Mouse (Mus musculus) CH12.LX (cell line): ENCODE results near the gene Hecw2. TPM values are rescaled to one million over a fixed set of nuclear protein-coding genes. Genes with fewer than 3 reads are reported as not detected.

Experiments
- DNase-seq: peaks from one replicate; pipeline ENCODE4 v3.0.0-alpha.2; 2013; ENCODE audit errors: extremely low read depth
- H3K27ac ChIP-seq: 2 replicates; pipeline ENCODE4 v1.5.1; 2012; ENCODE audit warnings: low read depth, mild to moderate bottlenecking, control low read depth, moderate library complexity; ENCODE audit not compliant: insufficient read depth
- H3K27me3 ChIP-seq: replicated peaks from 2 replicates; pipeline ENCODE3; 2012; ENCODE audit warnings: inconsistent platforms
- H3K36me3 ChIP-seq, 2 experiments: replicated peaks in 1 of 2; 2 replicates each; pipeline versions ENCODE3 to v1.6.1; 2012; ENCODE audit warnings: inconsistent platforms in 1 of 2, low read length in 1 of 2, mild to moderate bottlenecking in 1 of 2, mixed read lengths in 1 of 2, moderate library complexity in 1 of 2; ENCODE audit not compliant: control insufficient read depth in 1 of 2, insufficient read depth in 1 of 2
- H3K4me1 ChIP-seq, 2 experiments: 2 replicates each; pipeline ENCODE4 v1.6.1; 2012; ENCODE audit warnings: inconsistent platforms in 1 of 2, moderate library complexity in 1 of 2; ENCODE audit not compliant: insufficient read depth in 2 of 2, control insufficient read depth in 1 of 2
- H3K4me2 ChIP-seq: 2 replicates; pipeline ENCODE4 v1.6.1; 2012; ENCODE audit warnings: low read depth, mild to moderate bottlenecking, control low read depth; ENCODE audit not compliant: poor library complexity, insufficient read depth, severe bottlenecking
- H3K4me3 ChIP-seq, 3 experiments: fragments of 150-350 bp in 1 of 3; sonication (generic) in 1 of 3; replicated peaks in 1 of 3; 2 replicates each; pipeline versions ENCODE3 to v1.5.1; 2011 to 2012; ENCODE audit warnings: low read depth in 2 of 3, low read length in 2 of 3, mild to moderate bottlenecking in 2 of 3, moderate library complexity in 2 of 3, control low read depth in 1 of 3, improper control_type of control experiment in 1 of 3, inconsistent platforms in 1 of 3, mixed read lengths in 1 of 3; ENCODE audit not compliant: poor library complexity in 1 of 3
- H3K79me2 ChIP-seq: replicated peaks from 2 replicates; pipeline ENCODE4 v1.6.1; 2012; ENCODE audit warnings: mild to moderate bottlenecking, moderate library complexity; ENCODE audit not compliant: control insufficient read depth, poor library complexity, insufficient read depth, severe bottlenecking; ENCODE audit errors: extremely low read depth
- H3K9ac ChIP-seq: 2 replicates; pipeline ENCODE4 v1.6.1; 2012; ENCODE audit warnings: low read depth, mild to moderate bottlenecking, control low read depth, moderate library complexity; ENCODE audit not compliant: insufficient read depth
- H3K9me3 ChIP-seq: replicated peaks from 2 replicates; pipeline ENCODE3; 2012; ENCODE audit warnings: low read length, inconsistent platforms, mixed read lengths
- BHLHE40 ChIP-seq: IDR thresholded peaks from 2 replicates; pipeline ENCODE4 v1.6.1; 2011; ENCODE audit warnings: mild to moderate bottlenecking, low read depth, low read length, improper control_type of control experiment
- CHD1 ChIP-seq: IDR thresholded peaks from 2 replicates; pipeline ENCODE4 v1.6.1; 2012; ENCODE audit warnings: low read depth, low read length, improper control_type of control experiment, inconsistent platforms
- CTCF ChIP-seq, 2 experiments: IDR thresholded peaks in 1 of 2; conservative IDR thresholded peaks in 1 of 2; 2 replicates each; pipeline ENCODE4 v1.5.1; 2011 to 2012; ENCODE audit warnings: low read depth in 2 of 2, low read length in 2 of 2, improper control_type of control experiment in 1 of 2, inconsistent platforms in 1 of 2, mild to moderate bottlenecking in 1 of 2, moderate library complexity in 1 of 2
- ELF1 ChIP-seq: IDR thresholded peaks from 2 replicates; pipeline ENCODE4 v1.6.1; 2014; ENCODE audit warnings: low read depth, mild to moderate bottlenecking, inconsistent platforms, low read length, improper control_type of control experiment
- EP300 ChIP-seq: IDR thresholded peaks from 2 replicates; pipeline ENCODE4 v1.6.1; 2011; ENCODE audit warnings: low read length, improper control_type of control experiment
- ETS1 ChIP-seq: conservative IDR thresholded peaks from 2 replicates; pipeline ENCODE4 v1.6.1; 2012; ENCODE audit warnings: low read depth, mild to moderate bottlenecking, inconsistent platforms, low read length, improper control_type of control experiment, moderate library complexity
- GABPA ChIP-seq: IDR thresholded peaks from 2 replicates; pipeline ENCODE4 v1.6.1; 2012; ENCODE audit warnings: low read depth, low read length, improper control_type of control experiment, inconsistent platforms; ENCODE audit not compliant: insufficient replicate concordance
- HCFC1 ChIP-seq: IDR thresholded peaks from 2 replicates; pipeline ENCODE4 v1.6.1; 2012; ENCODE audit warnings: low read depth, mild to moderate bottlenecking, inconsistent platforms, low read length, improper control_type of control experiment
- IRF4 ChIP-seq: IDR thresholded peaks from 2 replicates; pipeline ENCODE4 v1.6.1; 2014; ENCODE audit warnings: low read depth, mild to moderate bottlenecking, inconsistent platforms, low read length, improper control_type of control experiment
- JUN ChIP-seq: IDR thresholded peaks from 2 replicates; pipeline ENCODE4 v1.6.1; 2011; ENCODE audit warnings: low read depth, mild to moderate bottlenecking, low read length, improper control_type of control experiment, moderate library complexity; ENCODE audit not compliant: insufficient read depth
- KAT2A ChIP-seq: IDR thresholded peaks from 2 replicates; pipeline ENCODE4 v1.6.1; 2012; ENCODE audit warnings: low read length, improper control_type of control experiment, inconsistent platforms; ENCODE audit not compliant: insufficient replicate concordance
- MAFK ChIP-seq: IDR thresholded peaks from 2 replicates; pipeline ENCODE4 v1.6.1; 2011; ENCODE audit warnings: low read length, improper control_type of control experiment; ENCODE audit not compliant: insufficient replicate concordance
- MAX ChIP-seq: IDR thresholded peaks from 2 replicates; pipeline ENCODE4 v1.6.1; 2011; ENCODE audit warnings: low read length, improper control_type of control experiment
- MAZ ChIP-seq: IDR thresholded peaks from 2 replicates; pipeline ENCODE4 v1.6.1; 2012; ENCODE audit warnings: low read depth, mild to moderate bottlenecking, inconsistent platforms, low read length, improper control_type of control experiment, moderate library complexity
- MXI1 ChIP-seq: IDR thresholded peaks from 2 replicates; pipeline ENCODE4 v1.6.1; 2011; ENCODE audit warnings: mild to moderate bottlenecking, low read depth, low read length, improper control_type of control experiment
- MYC ChIP-seq: IDR thresholded peaks from 2 replicates; pipeline ENCODE4 v1.6.1; 2011; ENCODE audit warnings: low read depth, mild to moderate bottlenecking, improper control_type of control experiment, low read length
- RAD21 ChIP-seq: IDR thresholded peaks from 2 replicates; pipeline ENCODE4 v1.6.1; 2011; ENCODE audit warnings: low read depth, mild to moderate bottlenecking, low read length, improper control_type of control experiment, moderate library complexity
- RCOR1 ChIP-seq: conservative IDR thresholded peaks from 2 replicates; pipeline ENCODE4 v1.6.1; 2012; ENCODE audit warnings: low read depth, mild to moderate bottlenecking, inconsistent platforms, low read length, improper control_type of control experiment
- SIN3A ChIP-seq: IDR thresholded peaks from 2 replicates; pipeline ENCODE4 v1.6.1; 2012; ENCODE audit warnings: low read length, improper control_type of control experiment, inconsistent platforms
- TBP ChIP-seq: conservative IDR thresholded peaks from 2 replicates; pipeline ENCODE4 v1.6.1; 2011; ENCODE audit warnings: low read depth, low read length, improper control_type of control experiment
- USF2 ChIP-seq: conservative IDR thresholded peaks from 2 replicates; pipeline ENCODE4 v1.6.1; 2011; ENCODE audit warnings: low read depth, low read length, improper control_type of control experiment
- ZKSCAN1 ChIP-seq: IDR thresholded peaks from 2 replicates; pipeline ENCODE4 v1.6.1; 2012; ENCODE audit warnings: low read depth, inconsistent platforms, low read length, improper control_type of control experiment, borderline replicate concordance
- ZMIZ1 ChIP-seq: IDR thresholded peaks from 2 replicates; pipeline ENCODE4 v1.6.1; 2012; ENCODE audit warnings: low read depth, mild to moderate bottlenecking, inconsistent platforms, low read length, improper control_type of control experiment
- ZNF384 ChIP-seq: IDR thresholded peaks from 2 replicates; pipeline ENCODE4 v1.6.1; 2012; ENCODE audit warnings: low read depth, low read length, improper control_type of control experiment, inconsistent platforms
- dilution Hi-C: fragments of 300-500 bp; cut with MboI; formaldehyde crosslinking; loops from 2 replicates; pipeline ENCODE4 v1.14.3; 2020; ENCODE audit warnings: low sequenced_read_pairs; ENCODE audit not compliant: extremely low pct_unique_long_range_greater_than_20kb, extremely low pct_ligation_motif_present
- in situ Hi-C: fragments of 300-500 bp; cut with MboI; formaldehyde crosslinking; loops from 3 replicates; pipeline ENCODE4 v1.14.3; 2019; ENCODE audit warnings: low sequenced_read_pairs, low pct_ligation_motif_present, low pct_unique_long_range_greater_than_20kb, mixed read lengths
- polyA plus RNA-seq: library from polyadenylated mRNA; unstranded; fragments of >175 nt; gene quantifications from 2 replicates; pipeline ENCODE4 v1.2.1, GENCODE M21; 2012; ENCODE audit warnings: low read depth; ENCODE audit not compliant: insufficient read length
- total RNA-seq, 2 experiments: library from RNA; depleted of rRNA; stranded (reverse); fragments of 300-350 nt in 1 of 2; fragments of >200 nt in 1 of 2; gene quantifications; 2 replicates each; pipeline ENCODE4 v1.2.3; 2012 to 2014

The Hecw2 gene
- total and polyA plus RNA-seq, 3 experiments = 0.05 to 0.59 (median 0.14) TPM

- no peak overlapping the region for H3K4me2 ChIP-seq
- H3K4me1 ChIP-seq = peaks cover 0 to 8% of the 10 kb centered on the region in 2 experiments; a peak in 2 of 4 replicates
- peak; percentile 17 for DNase-seq
- no peaks in the 10 kb centered on the region for H3K9me3 ChIP-seq
- in situ Hi-C loops = no loop called here
- no peak overlapping the region for H3K27ac ChIP-seq
- dilution Hi-C loops = no loop called here
- no peaks in the 10 kb centered on the region for H3K27me3 ChIP-seq
- no peak for TF ChIP-seq MAZ
- no peak for TF ChIP-seq RCOR1
- no peak for TF ChIP-seq MAX
- TF ChIP-seq ZNF384 = no peak
- no peak for TF ChIP-seq HCFC1
- TF ChIP-seq TBP = no peak
- TF ChIP-seq IRF4 = no peak
- no peak for TF ChIP-seq CHD1
- TF ChIP-seq MYC = no peak
- TF ChIP-seq ELF1 = no peak
- no peak for TF ChIP-seq BHLHE40
- H3K79me2 ChIP-seq = no peaks in the 10 kb centered on the region
- H3K9ac ChIP-seq = no peak overlapping the region
- H3K4me3 ChIP-seq = no peak overlapping the region
- no peaks in the 10 kb centered on the region for H3K36me3 ChIP-seq
Measured at GRCm38 (mm10) chr1:53945815-53946214, 249.2 kb downstream of the Hecw2 start.

- in situ Hi-C loops (no loop called here), dilution Hi-C loops (no loop called here)
Measured at GRCm38 (mm10) chr1:53942468-53942867, 252.5 kb downstream of the Hecw2 start.

More at GRCm38 (mm10) chr1:53942468-53942867, 252.5 kb downstream of the Hecw2 start:
- Histone ChIP-seq H3K79me2 (no peaks in the 10 kb centered on the region), H3K9ac (no peak overlapping the region), H3K9me3 (no peaks in the 10 kb centered on the region), H3K4me2 (no peak overlapping the region), H3K36me3 (no peaks in the 10 kb centered on the region), H3K27me3 (no peaks in the 10 kb centered on the region), H3K4me3 (no peak overlapping the region), H3K27ac (no peak overlapping the region), H3K4me1 (peaks cover 0 to 8% of the 10 kb centered on the region in 2 experiments; a peak in 2 of 4 replicates)
- TF ChIP-seq CTCF (conservative IDR thresholded peaks at IDR 0.05 in 1 of 2, IDR thresholded peaks at IDR 0.05 in 1 of 2; ENCODE audit: low read depth in 2 of 2, low read length in 2 of 2) = no peak
- no peak for TF ChIP-seq EP300
- TF ChIP-seq MXI1 = no peak
- TF ChIP-seq ZMIZ1 = no peak
- TF ChIP-seq KAT2A = no peak
- TF ChIP-seq MAFK = no peak
- TF ChIP-seq ETS1 = no peak
- TF ChIP-seq SIN3A = no peak
- no peak for TF ChIP-seq JUN
- no peak for TF ChIP-seq RAD21
- no peak for TF ChIP-seq TBP
- no peak for TF ChIP-seq IRF4
- no peak for TF ChIP-seq USF2
- TF ChIP-seq RCOR1 = no peak
- TF ChIP-seq ZKSCAN1 = no peak
- TF ChIP-seq GABPA = no peak
- DNase-seq = no peak
